Mouse (Mus musculus) heart, adult 9 months (tissue): Measurements from ENCODE around the gene Gm20431.
"Not testable (repeated sequence)": the region's sequence is repeated elsewhere in the genome, so short reads cannot be mapped to it uniquely, and the experiment has no call there.

Experiments
- DNase-seq, 2 experiments: peaks; one replicate each; pipeline ENCODE4 v3.0.0; 2022; ENCODE audit warnings: low spot score in 2 of 2

The Gm20431 gene

GRCm38 (mm10) chr2:167631591-167632448, 29.5 kb downstream of the Gm20431 start, which contains the start of gene Ube2v1:
Gene Ube2v1, minus strand, starts transcription at chr2:167632095.
- DNase-seq, result peak; percentile 96 to 98

DNA sequence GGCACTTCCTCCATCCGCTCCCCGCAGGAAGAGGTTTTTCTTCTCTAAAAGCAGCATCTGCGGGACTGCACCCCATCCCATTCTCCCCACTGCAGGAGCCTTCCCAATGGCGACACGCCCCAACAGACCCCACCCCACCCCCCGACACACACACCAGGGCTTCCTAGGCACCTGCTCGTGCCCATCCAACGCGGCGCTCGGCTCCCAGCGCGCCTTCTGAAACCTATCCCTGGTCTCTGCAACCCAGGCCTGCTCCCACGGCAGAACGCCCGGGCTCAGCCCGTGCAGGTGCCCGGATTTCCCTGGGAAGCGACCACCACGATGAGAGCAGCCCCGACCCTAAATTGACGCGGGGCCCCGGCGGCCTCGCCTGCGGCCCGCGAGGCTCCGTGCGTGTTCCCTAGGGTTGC, 30.1 kb downstream of the Gm20431 start:
- DNase-seq, result peak in 1 of 2 experiments; percentile 37

DNA sequence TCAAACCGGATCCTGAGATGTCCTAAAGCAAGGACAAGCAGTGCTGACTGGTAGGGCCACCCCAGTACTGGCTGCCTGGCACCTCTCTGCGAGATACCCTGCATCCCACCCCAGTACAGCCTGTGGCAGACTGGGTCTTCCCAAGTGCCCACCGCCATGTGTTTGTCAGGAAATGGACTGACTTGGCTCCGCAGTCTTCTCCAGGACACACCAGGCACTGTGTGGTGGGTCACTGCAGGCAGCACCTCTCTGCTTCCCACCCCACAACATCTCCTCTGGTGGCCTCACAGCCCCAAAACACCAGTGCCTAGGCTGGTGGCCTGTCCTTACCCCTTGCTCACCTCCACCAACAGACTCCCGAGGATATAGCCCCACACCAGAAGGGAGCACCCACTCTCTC, 30.9 kb downstream of the Gm20431 start:
- DNase-seq, result no peak

- no peak for DNase-seq
These were observed 31.6 kb downstream of the Gm20431 start for GRCm38 (mm10) chr2:167629665-167630209.

DNA sequence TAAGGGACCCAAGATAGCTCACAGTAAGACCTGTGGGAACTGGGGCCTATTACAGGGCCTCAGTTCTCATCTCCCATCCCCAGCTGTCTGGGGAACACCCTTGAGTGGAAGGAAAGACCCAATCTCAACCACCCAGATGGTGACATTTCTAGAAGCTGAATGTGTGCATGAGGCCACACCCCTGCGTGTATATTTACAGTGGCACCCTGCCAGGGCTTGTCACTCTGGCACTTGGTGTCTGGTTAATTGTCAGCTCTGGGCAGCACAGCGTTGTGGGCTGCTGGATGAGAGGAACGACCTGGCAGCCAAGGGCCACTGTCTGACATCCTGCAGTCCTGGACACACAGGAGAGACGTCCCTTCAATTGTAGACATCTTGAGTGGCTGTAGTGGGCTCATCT, 32.4 kb downstream of the Gm20431 start:
- DNase-seq, result peak; percentile 31 to 54

DNA sequence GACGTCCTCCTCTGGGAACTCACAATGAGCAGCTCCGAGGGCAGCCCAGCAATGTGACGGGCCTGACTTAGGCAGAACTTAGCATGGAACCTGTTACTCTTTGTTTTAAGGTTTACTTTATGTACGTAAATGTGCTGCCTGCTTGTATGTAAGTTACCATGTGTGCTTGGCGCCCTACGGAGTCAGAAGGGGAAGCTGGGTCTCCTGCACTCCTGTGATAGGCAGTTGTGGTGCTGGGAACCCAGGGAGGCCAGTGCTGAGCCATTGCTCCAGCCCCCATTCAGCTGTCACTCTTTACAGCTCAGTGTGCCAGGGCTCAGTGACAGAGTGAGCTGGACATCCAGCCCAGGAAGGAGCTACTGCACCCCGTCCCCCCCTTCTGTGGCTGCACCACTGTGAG, 34.3 kb downstream of the Gm20431 start:
- no peak for DNase-seq

GRCm38 (mm10) chr2:167625670-167626069, 35.6 kb downstream of the Gm20431 start:
- no peak for DNase-seq

- no peak for DNase-seq
These were observed 36.8 kb downstream of the Gm20431 start for GRCm38 (mm10) chr2:167624368-167625075.

DNA sequence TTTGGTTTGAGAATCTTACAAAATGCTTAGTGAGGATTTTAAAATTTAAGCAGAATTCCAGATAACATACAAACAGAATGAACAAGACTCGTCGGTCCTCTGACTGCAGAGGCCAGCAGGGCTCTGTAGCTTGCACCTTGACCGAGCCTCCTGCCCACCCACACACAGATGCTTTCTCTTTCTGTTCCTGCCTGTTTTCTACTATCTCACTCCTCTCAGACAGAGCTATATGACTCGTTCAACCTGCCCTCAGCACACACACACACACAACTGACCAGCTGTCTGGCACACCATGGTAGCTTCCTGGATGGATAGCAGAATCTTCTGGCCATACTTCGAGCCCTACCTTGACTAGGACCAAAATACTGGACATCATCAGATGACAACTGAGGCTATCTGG, 38.3 kb downstream of the Gm20431 start:
- no peak for DNase-seq

GRCm38 (mm10) chr2:167622352-167622751, 38.9 kb downstream of the Gm20431 start:
- no peak for DNase-seq

DNA sequence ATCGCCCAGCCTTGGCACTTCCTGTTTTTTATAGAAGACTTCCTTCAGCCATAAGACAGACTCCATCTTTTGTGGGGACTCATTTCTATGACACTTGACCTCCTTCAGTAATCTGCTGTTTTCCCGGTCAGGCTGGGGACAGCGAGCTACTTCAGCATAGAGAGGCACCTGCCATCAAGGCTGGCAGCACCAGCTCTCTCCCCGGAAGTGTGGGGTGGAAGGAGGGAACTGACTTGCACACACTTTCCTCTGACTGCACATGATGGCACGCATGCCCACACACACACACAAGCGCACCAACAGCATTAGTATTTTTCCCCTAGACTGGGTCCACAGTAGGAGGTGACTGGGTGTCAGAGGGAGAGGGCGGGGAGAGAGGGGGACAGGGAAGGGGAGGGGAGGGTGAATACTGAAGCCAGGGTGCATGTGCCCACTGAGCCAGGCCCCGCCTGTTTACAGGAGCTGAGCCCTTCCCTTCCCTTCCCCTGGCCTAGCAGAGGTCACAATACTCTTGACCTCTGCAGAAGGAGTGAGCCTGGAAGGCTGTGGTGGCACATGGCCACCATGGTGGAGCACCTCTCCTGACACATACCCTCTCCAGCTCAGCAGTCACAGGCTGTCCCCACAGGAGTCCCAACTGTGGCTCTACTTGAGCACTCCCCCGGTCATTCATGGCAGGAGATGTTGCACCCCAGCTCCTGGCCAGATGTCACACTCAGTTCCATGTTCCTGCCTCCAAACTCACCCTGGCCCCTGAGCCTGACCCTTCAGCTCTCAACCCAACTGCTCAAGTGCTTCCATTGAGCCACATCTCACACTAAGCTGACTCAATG, 39.8 kb downstream of the Gm20431 start:
- no peak for DNase-seq

DNA sequence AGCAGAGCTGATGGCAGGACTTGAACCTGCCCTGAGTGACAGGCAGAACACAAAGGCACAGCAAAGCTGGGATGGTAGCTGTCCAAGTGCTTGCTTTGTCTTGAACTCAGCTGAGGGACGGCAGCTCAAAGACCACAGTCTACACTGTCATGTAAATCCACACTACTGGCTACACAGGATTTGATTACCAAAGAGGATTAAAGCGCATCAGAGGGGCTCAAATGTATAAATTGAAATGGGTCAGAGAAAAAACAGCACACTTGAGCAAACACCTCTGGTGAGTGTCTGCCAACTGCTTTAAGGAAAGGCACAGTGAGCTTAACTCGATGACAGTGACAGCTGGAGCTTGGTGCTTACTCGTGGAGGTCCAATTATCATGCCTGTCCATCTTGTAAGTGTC, 43.8 kb downstream of the Gm20431 start:
- no peak for DNase-seq

GRCm38 (mm10) chr2:167617034-167617433, 44.3 kb downstream of the Gm20431 start:
- DNase-seq, result no peak

DNA sequence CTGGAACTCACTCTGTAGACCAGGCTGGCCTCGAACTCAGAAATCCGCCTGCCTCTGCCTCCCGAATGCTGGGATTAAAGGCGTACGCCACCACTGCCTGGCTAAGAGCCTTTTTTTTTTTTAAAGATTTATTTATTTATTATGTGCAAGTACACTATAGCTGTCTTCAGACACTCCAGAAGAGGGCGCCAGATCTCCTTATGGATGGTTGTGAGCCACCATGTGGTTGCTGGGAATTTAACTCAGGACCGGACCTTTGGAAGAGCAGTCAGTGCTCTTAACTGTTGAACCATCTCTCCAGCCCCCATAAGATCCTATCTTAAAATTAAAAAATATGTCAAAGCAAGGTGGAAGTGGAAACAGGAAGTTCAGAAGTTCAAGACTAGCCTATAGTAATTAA, 48.0 kb downstream of the Gm20431 start:
- DNase-seq, result not testable (repeated sequence)

- DNase-seq, result no peak
These were observed 49.2 kb downstream of the Gm20431 start for GRCm38 (mm10) chr2:167612122-167612521.

DNA sequence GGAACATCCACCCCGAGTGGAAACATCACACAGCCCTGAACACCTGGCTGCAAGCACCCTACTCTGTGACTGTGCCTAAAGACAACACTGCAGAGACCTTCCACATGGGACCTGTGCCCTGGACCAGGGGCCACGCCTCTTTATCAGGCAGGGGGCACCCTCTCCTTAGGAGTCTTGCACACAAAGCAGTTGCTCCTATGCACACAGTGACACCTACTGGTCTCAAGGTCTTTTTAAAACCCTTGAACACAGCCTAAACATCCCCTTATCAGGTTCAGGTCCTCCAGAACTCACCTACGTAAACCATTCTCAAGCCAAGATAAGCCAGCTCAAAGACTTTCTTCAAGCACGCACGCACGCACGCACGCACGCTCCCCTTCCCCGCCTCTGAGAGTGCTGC, 50.0 kb downstream of the Gm20431 start:
- no peak for DNase-seq

DNA sequence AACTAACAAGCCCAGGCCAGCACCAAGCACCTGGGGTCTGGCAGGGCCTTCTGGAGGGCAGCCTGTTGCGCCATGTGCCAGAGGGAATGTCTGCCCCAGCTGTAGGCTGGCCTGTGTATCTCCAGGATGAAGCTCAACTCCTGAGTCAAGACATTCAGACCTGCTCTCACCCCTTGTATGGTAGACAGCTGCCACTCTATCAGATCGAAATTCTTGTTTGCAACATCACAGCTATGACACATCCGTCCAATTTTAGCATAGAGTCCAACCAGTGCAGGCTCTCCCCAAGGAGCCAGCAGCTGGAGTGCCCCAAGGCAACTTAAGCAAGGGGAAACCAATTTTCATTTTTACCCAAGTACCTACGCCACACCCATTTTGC, 54.6 kb downstream of the Gm20431 start:
- no peak for DNase-seq

DNA sequence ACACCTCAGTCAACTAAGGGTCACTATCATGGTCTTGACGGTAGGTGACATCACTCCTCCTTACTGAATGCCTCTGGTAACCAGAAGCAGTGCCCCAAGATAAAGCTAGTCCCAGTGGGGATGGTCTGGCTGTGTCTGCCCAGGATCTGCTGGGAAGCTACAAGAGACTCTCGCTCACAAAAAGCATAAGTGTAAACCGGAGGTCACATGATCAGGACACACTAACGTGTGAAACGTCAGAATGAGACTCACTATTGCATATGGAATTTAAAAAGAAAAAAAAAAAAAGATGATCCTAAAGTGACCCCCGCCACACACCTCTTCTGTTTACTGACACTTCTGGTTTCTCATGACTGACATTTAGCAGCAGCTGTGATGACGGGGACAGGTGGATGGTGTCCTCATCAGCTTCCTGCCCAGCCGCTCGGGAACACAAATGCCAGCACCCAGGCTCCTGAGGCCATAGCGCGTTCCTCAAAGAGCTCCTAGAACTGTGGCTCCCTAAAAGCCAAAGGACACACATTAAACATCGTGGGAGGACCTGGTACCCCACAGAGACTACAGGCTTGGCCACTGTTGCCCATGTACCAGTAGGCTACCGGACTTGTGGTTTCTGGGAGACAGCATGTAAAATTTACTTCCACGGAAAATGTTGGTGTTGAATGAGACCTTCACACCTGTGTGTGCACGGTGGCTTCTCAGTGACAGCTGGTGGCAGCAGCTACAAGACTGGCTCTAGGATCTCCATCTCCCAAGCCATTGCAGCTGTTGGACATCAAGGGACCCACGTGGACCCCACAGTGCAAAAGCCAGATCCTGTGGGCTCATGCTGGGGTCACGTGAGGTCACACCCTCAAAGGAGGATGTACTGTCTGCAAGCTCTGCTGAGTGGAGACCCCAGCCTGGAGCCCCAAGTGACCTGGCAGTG, 55.2 kb downstream of the Gm20431 start:
- no peak for DNase-seq

- DNase-seq, result peak; percentile 79 to 89
These were observed 56.0 kb downstream of the Gm20431 start for GRCm38 (mm10) chr2:167605178-167605794.

- DNase-seq, result no peak
These were observed 58.3 kb downstream of the Gm20431 start for GRCm38 (mm10) chr2:167602978-167603377.
